Mouse (Mus musculus) Patski (cell line): Measurements from ENCODE around the gene Iqcf4. TPM values are rescaled to one million over a fixed set of nuclear protein-coding genes. Genes with fewer than 3 reads are reported as not detected.

Experiments used
- ATAC-seq: fragments of 100-300 bp; one replicate; pipeline ENCODE4 v1.8.0; 2021
- CTCF ChIA-PET: fragments of 350-600 bp; sonication (Branson Sonifier 250); formaldehyde crosslinking; loops from one replicate; lab custom pipeline; 2022; ENCODE audit warnings: inconsistent platforms; lab: Charles Lee
- POLR2A ChIA-PET: fragments of 350-600 bp; sonication (Branson Sonifier 250); formaldehyde crosslinking; loops from one replicate; lab custom pipeline; 2022; ENCODE audit warnings: antibody characterized with exemption, inconsistent platforms; lab: Charles Lee
- DNase-seq: peaks from one replicate; pipeline ENCODE4 v3.0.0-alpha.2; 2011; ENCODE audit warnings: low read depth, low spot score
- H3K27me3 ChIP-seq: fragments of 371-371 bp; one replicate; pipeline ENCODE4 v1.5.1; 2021
- CTCF ChIP-seq: fragments of 100-300 bp; IDR thresholded peaks from one replicate; pipeline ENCODE4 v1.5.1; 2021
- in situ Hi-C: fragments of 300-500 bp; cut with MboI; formaldehyde crosslinking; loops from 3 replicates; pipeline ENCODE4 v1.11.1; 2018; ENCODE audit warnings: low pct_unique_long_range_greater_than_20kb, mixed read lengths
- polyA plus RNA-seq: library from polyadenylated mRNA; unstranded; gene quantifications from one replicate; pipeline ENCODE4 v1.2.3, GENCODE M21; 2021

The Iqcf4 gene
- polyA plus RNA-seq, 1 experiment from 2014 or later: not detected

DNA sequence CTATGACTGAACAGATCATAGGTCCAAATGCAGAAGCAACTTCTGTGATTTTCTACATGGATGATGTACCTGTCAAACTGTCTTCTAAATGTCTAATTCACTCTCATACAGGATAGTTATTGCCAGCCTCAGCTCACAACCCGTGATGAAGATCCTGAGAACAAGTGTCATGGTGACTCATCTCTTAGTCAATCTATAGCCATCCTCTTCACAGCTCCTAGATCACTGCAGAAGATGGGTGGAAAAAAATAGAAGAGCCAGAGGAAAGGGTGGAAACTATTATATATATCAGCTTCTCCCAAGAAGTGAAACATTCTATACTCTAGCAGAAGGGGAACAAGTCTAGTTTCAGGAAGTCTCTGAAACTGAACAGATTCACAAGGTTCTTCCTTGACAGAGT is 11.8 kb upstream of the Iqcf4 start:
- H3K27me3 ChIP-seq: no peaks in the 10 kb centered on the region
- ATAC-seq: no peak
- ChIA-PET POLR2A (no interaction called here), CTCF (no interaction called here)
- TF ChIP-seq CTCF: no peak
- no peak for DNase-seq
- in situ Hi-C loops: no loop called here

- ChIA-PET CTCF (interaction anchor here (1.1 kb wide), 1 partner anchor 20 kb away, joined by 4 read pairs; no protein-coding TSS in a partner anchor), POLR2A (no interaction called here)
- in situ Hi-C loops: no loop called here
- DNase-seq (no peak), ATAC-seq (no peak)
- no peak for TF ChIP-seq CTCF
- no peaks in the 10 kb centered on the region for H3K27me3 ChIP-seq
Measured at GRCm38 (mm10) chr9:106580016-106580415, 9.2 kb upstream of the Iqcf4 start.

DNA sequence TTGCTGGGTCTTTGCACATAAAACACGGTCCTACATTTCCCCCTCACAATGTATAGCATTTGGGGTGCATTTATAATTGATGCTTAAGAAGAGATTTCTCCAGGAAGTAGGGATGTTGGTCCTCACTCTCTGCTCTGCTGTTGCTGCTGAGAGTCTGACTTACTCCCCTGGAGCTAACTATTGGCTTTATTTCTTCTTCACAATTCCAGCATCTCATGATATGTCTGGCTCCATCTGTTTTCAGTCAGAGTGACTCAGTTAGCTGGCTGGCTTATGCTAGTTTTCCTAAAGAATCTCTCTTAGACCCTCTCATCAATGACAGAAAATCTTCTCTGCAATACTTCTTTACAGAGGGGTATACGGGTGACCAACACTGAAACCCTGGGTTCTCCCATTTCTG is 5.3 kb upstream of the Iqcf4 start:
- H3K27me3 ChIP-seq: peaks cover 8% of the 10 kb centered on the region
- ATAC-seq: no peak
- TF ChIP-seq CTCF: no peak
- in situ Hi-C loops: no loop called here
- CTCF ChIA-PET: no interaction called here
- DNase-seq: no peak
- POLR2A ChIA-PET: interaction anchor here (0.6 kb wide), 1 partner anchor 45 kb away, joined by 4 read pairs; no protein-coding TSS in a partner anchor

DNA sequence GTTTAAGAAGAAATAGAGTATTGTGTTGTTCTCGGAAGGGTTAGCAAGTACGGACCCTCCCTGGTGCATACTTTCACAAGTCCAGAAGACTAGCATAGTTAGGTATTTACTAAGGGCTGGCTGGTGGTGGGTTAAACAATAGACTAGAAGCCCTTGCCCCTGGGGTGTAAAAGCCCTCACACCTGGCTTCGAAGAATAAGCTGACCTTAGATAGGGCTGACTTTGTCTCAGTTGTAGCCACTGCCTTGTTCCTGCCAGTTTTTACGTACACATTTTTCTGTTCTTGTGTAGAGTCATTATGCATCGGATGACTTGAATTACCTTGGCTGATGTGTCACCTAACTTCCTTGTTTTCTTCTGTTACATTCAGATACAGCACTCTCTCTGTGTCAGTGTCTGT is 2.6 kb upstream of the Iqcf4 start:
- ATAC-seq: no peak
- DNase-seq: no peak

DNA sequence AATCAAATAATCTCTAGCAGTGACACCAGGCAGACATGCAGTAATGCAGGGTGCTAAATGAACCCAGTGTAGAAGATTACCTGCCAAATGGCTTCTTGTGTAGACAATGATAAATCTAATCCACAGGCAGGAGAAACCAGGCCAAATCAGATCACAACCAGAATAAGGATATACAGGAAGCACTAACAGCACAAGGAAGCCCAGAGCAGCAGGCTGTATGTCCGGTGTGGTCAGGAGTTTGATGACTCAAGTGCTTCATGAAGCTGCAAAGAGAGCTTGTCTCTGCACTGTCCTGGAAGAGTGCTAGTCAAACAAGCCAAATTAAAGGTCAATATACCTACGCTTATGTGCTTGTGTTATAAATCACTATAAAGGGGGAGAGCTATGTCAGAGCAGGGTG is 1.4 kb upstream of the Iqcf4 start:
- POLR2A ChIA-PET: no interaction called here
- CTCF ChIA-PET: no interaction called here
- DNase-seq (no peak), ATAC-seq (no peak)
- peaks cover 13% of the 10 kb centered on the region for H3K27me3 ChIP-seq
- TF ChIP-seq CTCF: no peak
- in situ Hi-C loops: no loop called here

More for the DNA sequence above, 2.6 kb upstream of the Iqcf4 start:
- H3K27me3 ChIP-seq: peaks cover 10% of the 10 kb centered on the region
- POLR2A ChIA-PET: no interaction called here
- in situ Hi-C loops: no loop called here
- CTCF ChIA-PET: no interaction called here
- TF ChIP-seq CTCF: no peak

GRCm38 (mm10) chr9:106566437-106566836 is 4.4 kb downstream of the Iqcf4 start:
- no peak for TF ChIP-seq CTCF
- CTCF ChIA-PET: no interaction called here
- H3K27me3 ChIP-seq: peaks cover 5% of the 10 kb centered on the region
- no peak for ATAC-seq
- in situ Hi-C loops: no loop called here
- no peak for DNase-seq
- POLR2A ChIA-PET: no interaction called here

DNA sequence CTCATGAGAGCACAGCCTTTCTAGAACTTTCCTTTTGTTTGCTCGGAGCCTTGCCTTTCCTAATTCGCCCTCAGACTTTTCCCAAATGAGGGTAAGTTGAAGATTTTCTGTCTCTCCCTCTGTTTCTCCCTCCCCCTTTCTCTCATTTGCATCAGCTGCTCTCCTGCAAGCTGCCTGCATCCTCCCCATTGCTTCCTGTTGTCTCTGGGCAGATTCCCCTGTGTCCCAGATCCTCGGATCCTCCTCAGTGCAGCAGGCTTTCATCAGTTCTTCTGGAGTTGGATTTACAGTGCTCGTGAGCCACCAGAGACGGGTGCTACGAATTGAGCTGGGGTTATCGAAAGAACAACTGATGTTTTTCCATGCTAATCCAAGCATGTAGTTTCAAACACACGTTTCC is 6.8 kb downstream of the Iqcf4 start:
- peaks cover 5% of the 10 kb centered on the region for H3K27me3 ChIP-seq
- no peak for TF ChIP-seq CTCF
- in situ Hi-C loops: no loop called here
- ChIA-PET CTCF (no interaction called here), POLR2A (no interaction called here)
- ATAC-seq (no peak), DNase-seq (no peak)

DNA sequence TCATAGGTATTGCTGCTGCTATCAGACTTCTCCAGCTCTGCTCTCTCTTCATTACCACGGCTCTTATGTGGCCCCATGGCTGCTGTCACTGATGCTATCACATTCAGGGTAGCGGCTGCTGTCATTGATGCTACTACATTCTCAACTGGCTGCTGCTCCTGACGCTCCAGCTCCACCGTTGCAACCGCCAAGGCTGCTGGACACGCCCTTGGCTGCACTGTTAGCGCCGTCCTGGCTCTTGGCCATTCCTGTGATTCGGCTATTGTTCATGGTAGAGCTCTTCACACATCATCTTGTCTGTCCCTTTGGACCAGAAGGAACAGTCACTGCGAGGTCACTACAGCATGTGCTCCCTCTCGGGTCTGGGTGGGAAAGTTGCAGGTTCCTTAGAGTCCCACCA is 8.5 kb downstream of the Iqcf4 start:
- TF ChIP-seq CTCF: no peak
- H3K27me3 ChIP-seq: no peaks in the 10 kb centered on the region
- DNase-seq: no peak
- ChIA-PET CTCF (no interaction called here), POLR2A (no interaction called here)
- ATAC-seq: no peak
- in situ Hi-C loops: no loop called here

DNA sequence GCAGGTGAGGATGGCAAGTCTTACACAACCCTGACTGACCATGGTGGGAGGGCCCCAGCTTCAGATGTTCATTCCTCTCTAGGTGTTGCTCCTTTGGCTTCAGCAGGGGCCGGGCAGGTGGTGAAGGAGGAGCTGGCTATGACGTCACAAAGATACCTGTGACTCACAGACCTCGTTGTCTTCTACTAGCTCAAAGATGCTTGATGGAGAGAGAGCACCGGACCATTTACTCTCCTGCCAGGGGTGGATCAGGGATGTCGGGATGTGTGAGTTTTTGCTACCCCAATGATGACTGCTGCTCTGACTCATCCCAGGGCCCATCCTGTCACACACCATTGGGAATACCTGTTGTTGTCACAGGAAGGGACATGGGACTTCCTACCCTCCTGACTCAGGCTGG is 9.3 kb downstream of the Iqcf4 start, which contains the start of gene Iqcf3:
TSS of gene Iqcf3 (minus strand) at position 101 of the 400 bp plus-strand sequence.
- ChIA-PET CTCF (no interaction called here), POLR2A (no interaction called here)
- no peak for ATAC-seq
- DNase-seq: no peak
- in situ Hi-C loops: no loop called here
- no peaks in the 10 kb centered on the region for H3K27me3 ChIP-seq
- TF ChIP-seq CTCF: no peak

DNA sequence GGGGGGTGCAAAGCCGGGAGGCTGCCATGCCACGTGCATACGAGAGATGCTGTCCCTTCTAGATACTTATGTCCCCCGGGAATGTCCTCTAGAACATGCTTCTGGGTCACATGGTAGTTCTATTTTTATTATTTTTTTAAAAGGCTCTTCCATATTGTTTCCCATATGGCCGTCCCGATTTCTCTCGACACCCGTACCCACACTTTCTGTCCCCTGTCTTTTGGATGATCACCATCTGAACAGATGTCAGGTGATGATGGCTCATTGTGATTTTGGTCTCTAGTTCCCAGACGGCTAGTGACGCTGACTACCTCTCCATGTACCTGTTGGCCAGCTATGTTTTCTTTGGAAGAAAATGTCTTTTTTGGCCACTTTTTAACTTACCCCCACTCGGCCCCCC is 35.8 kb downstream of the Iqcf4 start:
- no peak for TF ChIP-seq CTCF
- ChIA-PET CTCF (no interaction called here), POLR2A (no interaction called here)
- H3K27me3 ChIP-seq: no peaks in the 10 kb centered on the region
- in situ Hi-C loops: no loop called here
- ATAC-seq: no peak
- DNase-seq: no peak

- ChIA-PET CTCF (no interaction called here), POLR2A (no interaction called here)
- no peak for ATAC-seq
- no peak for DNase-seq
- in situ Hi-C loops: no loop called here
- no peaks in the 10 kb centered on the region for H3K27me3 ChIP-seq
- no peak for TF ChIP-seq CTCF
Measured at GRCm38 (mm10) chr9:106534296-106534695, 36.5 kb downstream of the Iqcf4 start.

GRCm38 (mm10) chr9:106531833-106532232 is 39.0 kb downstream of the Iqcf4 start:
- ChIA-PET POLR2A (no interaction called here), CTCF (interaction anchor here (0.7 to 2.2 kb wide), 8 partner anchors 9 to 111 kb away, joined by 3 to 6 read pairs (median 3); no protein-coding TSS in a partner anchor)
- TF ChIP-seq CTCF: peak; percentile 98
- peak; percentile 4 for DNase-seq
- peaks cover 4% of the 10 kb centered on the region for H3K27me3 ChIP-seq
- in situ Hi-C loops: no loop called here
- ATAC-seq: peak; percentile 67
